Mouse (Mus musculus) small intestine, adult 2 months (tissue): Measurements from ENCODE around the gene Prpf40b.

Experiments used
- CTCF ChIP-seq: fragments of 200-500 bp; IDR thresholded peaks from 2 replicates; pipeline ENCODE4 v1.5.1; 2012; ENCODE audit warnings: low read depth, mild to moderate bottlenecking, control low read depth, inconsistent platforms, low read length, moderate library complexity, mixed read lengths; ENCODE audit not compliant: insufficient replicate concordance, insufficient read length; ENCODE audit errors: extremely low read depth
- POLR2A ChIP-seq: fragments of 200-500 bp; IDR thresholded peaks from 2 replicates; pipeline ENCODE4 v1.6.1; 2012; ENCODE audit warnings: low read depth, mild to moderate bottlenecking, control low read depth, inconsistent platforms, low read length, moderate library complexity

GRCm38 (mm10) chr15:99252381-99253174 is 42.3 kb upstream of the Prpf40b start:
- TF ChIP-seq CTCF (0 out of 2 replicates have a peak, but pooled peaks have one; percentile 7), POLR2A (no peak)
